Mouse (Mus musculus) intestine, embryonic 14.5 days (tissue): ENCODE results near the gene Npcd. TPM values are rescaled to one million over a fixed set of nuclear protein-coding genes. Genes with fewer than 3 reads are reported as not detected.

Experiments
- ATAC-seq: fragments of 200-750 bp; cut with Nextera tagmentation; replicated peaks from 2 replicates; pipeline ENCODE4 v1.8.0; 2017; ENCODE audit warnings: low read depth, moderate number of reproducible peaks, moderate TSS enrichment, moderate library complexity; ENCODE audit not compliant: low FRiP score, low TSS enrichment
- DNase-seq: peaks from one replicate; pipeline ENCODE4 v3.0.0-alpha.2; 2018; ENCODE audit warnings: low spot score
- H3K27ac ChIP-seq: fragments of 300-500 bp; sonication (generic); 2 replicates; pipeline ENCODE4 v1.5.1; 2014; ENCODE audit warnings: low read depth, mild to moderate bottlenecking, control low read depth
- H3K27me3 ChIP-seq: fragments of 300-500 bp; sonication (generic); replicated peaks from 2 replicates; pipeline ENCODE4 v1.6.1; 2014; ENCODE audit warnings: low read length, control low read depth; ENCODE audit not compliant: control insufficient read depth, insufficient read depth
- H3K36me3 ChIP-seq: fragments of 300-500 bp; sonication (generic); 2 replicates; pipeline ENCODE4 v1.6.1; 2014; ENCODE audit warnings: low read length, control low read depth; ENCODE audit not compliant: control insufficient read depth, insufficient read depth
- H3K4me1 ChIP-seq: fragments of 300-500 bp; sonication (generic); replicated peaks from 2 replicates; pipeline ENCODE4 v1.6.1; 2014; ENCODE audit warnings: low read length, control low read depth, mixed read lengths; ENCODE audit not compliant: control insufficient read depth, insufficient read depth
- H3K4me2 ChIP-seq: fragments of 300-500 bp; sonication (generic); 2 replicates; pipeline ENCODE4 v1.6.1; 2014; ENCODE audit warnings: low read length
- H3K4me3 ChIP-seq: fragments of 300-500 bp; sonication (generic); 2 replicates; pipeline ENCODE4 v1.5.1; 2014; ENCODE audit warnings: low read depth, low read length, control low read depth, mixed read lengths
- H3K9ac ChIP-seq: fragments of 300-500 bp; sonication (generic); 2 replicates; pipeline ENCODE4 v1.6.1; 2014; ENCODE audit warnings: mild to moderate bottlenecking, low read length
- H3K9me3 ChIP-seq: fragments of 300-500 bp; sonication (generic); 2 replicates; pipeline ENCODE4 v1.6.1; 2016; ENCODE audit warnings: low read length, control low read depth; ENCODE audit not compliant: control insufficient read depth
- WGBS: fragments of 180-500 bp; shearing (Covaris S2); extraction: QIAGEN DNeasy Blood & Tissue Kit; methylation state at CpG from one replicate; pipeline ENCODE4 v1.1.7; 2014; 5-methylcytosine and 5-hydroxymethylcytosine counted together
- polyA plus RNA-seq: library from polyadenylated mRNA; unstranded; fragments of >200 nt; fragmentation: Nextera tagmentation; extraction: Ambion mirVana; gene quantifications from 2 replicates; pipeline ENCODE4 v1.2.1, GENCODE M21; 2014

Gene Npcd
- polyA plus RNA-seq, 1 experiment from 2014 or later: not detected

DNA sequence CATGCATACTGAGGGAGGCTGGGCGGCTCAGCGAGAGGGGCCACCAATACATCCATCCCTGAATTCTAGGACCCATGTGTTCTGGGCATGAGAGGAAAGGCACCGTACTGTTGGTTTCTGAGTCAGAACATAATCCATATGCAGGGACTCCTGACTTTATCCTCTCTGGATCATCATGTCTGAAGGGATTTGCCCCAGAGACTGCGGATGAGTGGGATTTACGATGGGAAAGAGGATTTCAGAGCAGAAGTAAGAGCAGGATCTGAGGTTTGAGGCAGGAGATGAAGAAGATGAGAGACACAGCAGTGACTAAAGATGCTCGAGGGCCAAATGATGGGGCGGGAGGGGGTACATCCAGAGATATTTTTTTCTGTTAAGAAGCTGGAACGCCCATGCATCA, 39.5 kb upstream of the Npcd start:
- Histone ChIP-seq H3K4me2 (no peak overlapping the region), H3K9me3 (0 out of 2 replicates have a peak, but pooled peaks cover 5% of the 10 kb centered on the region), H3K36me3 (no peaks in the 10 kb centered on the region), H3K4me3 (no peak overlapping the region), H3K9ac (no peak overlapping the region), H3K27ac (no peak overlapping the region), H3K4me1 (peaks cover 2% of the 10 kb centered on the region; the same call in 1 of the 2 replicates), H3K27me3 (no peaks in the 10 kb centered on the region)
- no peak for DNase-seq
- WGBS: 88% methylated on average over 8 of the region's 8 CpGs
- no peak for ATAC-seq

DNA sequence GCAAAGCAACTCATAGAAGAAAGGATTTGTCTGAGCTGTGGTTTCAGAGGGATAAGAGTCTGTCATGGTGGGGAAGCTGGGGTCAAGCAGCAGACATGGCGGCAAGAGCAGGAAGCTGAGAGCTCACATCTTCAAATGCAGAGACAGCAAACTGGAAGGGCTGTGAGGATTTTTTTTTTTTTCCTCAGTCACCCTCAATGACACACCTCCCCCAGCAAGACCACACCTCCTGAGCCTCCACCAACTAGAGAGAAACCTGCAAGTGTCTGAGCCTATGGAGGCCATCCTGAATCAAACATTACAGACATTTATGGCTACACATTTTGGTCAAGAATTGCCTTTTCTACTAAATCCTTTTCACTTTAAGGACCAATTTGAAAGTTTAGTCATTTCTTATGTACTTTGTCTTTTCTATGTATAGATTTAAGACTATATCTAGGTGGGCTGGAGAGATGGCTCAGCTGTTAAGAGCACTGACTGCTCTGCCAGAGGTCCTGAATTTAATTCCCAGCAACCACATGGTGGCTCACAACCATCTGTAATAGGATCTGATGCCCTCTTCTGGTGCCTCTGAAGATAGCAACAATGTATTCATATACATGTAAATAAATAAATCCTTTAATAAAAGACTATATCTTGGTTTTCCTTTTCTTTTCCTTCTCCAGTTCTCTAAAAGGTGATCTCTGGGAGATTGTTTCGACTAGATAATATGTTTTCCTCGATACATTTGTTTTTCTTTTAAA, 33.4 kb upstream of the Npcd start:
- H3K4me1 ChIP-seq: no peaks in the 10 kb centered on the region
- no peaks in the 10 kb centered on the region for H3K36me3 ChIP-seq
- ATAC-seq (no peak), DNase-seq (no peak)
- 88% methylated on average over 3 of the region's 3 CpGs for WGBS
- no peak overlapping the region for H3K4me2 ChIP-seq
- H3K4me3 ChIP-seq: no peak overlapping the region
- H3K27me3 ChIP-seq: no peaks in the 10 kb centered on the region
- H3K9me3 ChIP-seq: 0 out of 2 replicates have a peak, but pooled peaks cover 5% of the 10 kb centered on the region
- no peak overlapping the region for H3K9ac ChIP-seq
- H3K27ac ChIP-seq: no peak overlapping the region

DNA sequence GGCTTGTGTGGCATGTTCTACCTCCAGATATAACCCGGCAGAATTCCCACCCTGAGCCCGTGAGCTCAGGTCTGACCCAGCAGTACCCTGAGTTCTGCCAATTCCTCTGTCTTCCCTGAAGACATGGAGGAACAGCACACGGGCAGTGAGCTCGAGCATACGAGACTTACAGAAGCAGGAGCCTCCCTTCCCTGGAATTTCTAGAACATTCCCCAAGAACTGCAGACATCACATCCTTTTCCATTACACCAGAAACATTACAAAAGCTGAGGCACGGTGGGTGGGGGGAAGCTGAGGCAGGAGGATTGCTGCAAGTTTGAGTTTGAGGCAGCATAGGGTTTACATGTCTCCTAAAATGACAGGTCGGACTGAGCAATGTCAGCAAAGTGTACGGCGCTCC, 25.8 kb upstream of the Npcd start:
- Histone ChIP-seq H3K4me3 (no peak overlapping the region), H3K9me3 (no peaks in the 10 kb centered on the region), H3K4me1 (no peaks in the 10 kb centered on the region), H3K27ac (no peak overlapping the region), H3K4me2 (no peak overlapping the region), H3K27me3 (no peaks in the 10 kb centered on the region), H3K9ac (no peak overlapping the region), H3K36me3 (no peaks in the 10 kb centered on the region)
- ATAC-seq: no peak
- DNase-seq: no peak
- WGBS: 87% methylated on average over 9 of the region's 9 CpGs

DNA sequence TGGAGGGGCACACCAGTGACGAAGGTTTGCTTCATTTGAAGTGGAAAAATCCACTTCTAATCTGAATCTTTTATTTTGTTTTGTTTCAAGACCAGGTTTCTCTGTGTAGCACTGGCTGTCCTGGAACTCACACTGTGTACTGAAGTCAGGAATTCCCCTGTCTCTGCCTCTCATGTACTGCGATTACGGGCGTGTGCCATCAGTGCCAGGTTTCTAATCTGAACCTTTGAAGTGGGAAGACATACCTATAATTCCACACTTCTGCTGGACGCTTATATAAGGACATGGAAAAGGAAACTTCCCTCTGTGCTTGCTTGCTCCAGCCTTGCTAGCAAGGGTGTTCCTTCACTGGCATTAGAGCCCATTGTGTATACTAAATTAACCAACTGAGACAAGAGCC, 24.9 kb upstream of the Npcd start:
- DNase-seq: no peak
- H3K4me3 ChIP-seq: no peak overlapping the region
- no peaks in the 10 kb centered on the region for H3K4me1 ChIP-seq
- no peak for ATAC-seq
- H3K9me3 ChIP-seq: no peaks in the 10 kb centered on the region
- H3K27me3 ChIP-seq: no peaks in the 10 kb centered on the region
- no peaks in the 10 kb centered on the region for H3K36me3 ChIP-seq
- no peak overlapping the region for H3K9ac ChIP-seq
- 86% methylated on average over 5 of the region's 5 CpGs for WGBS
- H3K4me2 ChIP-seq: no peak overlapping the region
- no peak overlapping the region for H3K27ac ChIP-seq

DNA sequence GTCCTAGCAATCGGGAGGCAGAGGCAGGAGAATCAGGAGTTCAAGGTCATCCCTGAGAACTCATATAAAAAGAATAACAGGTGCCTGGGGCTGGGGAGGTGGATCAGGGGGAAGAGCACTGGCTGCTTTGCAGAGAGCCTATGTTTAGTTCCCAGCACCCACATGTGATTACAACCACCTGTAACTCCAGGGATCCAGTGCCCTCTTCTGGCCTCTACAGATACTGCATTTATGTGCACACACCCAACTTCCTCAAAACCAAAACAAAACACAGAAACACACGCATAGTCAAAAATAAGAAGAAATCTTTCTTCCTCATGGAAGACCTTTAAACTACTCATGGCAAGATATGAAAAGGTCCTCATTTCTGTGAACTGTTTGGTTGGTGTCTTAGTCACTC, 16.1 kb upstream of the Npcd start:
- H3K9me3 ChIP-seq: no peaks in the 10 kb centered on the region
- no peaks in the 10 kb centered on the region for H3K36me3 ChIP-seq
- H3K27me3 ChIP-seq: no peaks in the 10 kb centered on the region
- DNase-seq (no peak), ATAC-seq (no peak)
- 92% methylated on average over 2 of the region's 2 CpGs for WGBS
- peaks cover 7% of the 10 kb centered on the region; the same call in 1 of the 2 replicates for H3K4me1 ChIP-seq
- no peak overlapping the region for H3K4me3 ChIP-seq
- H3K4me2 ChIP-seq: no peak overlapping the region
- no peak overlapping the region for H3K27ac ChIP-seq
- no peak overlapping the region for H3K9ac ChIP-seq

DNA sequence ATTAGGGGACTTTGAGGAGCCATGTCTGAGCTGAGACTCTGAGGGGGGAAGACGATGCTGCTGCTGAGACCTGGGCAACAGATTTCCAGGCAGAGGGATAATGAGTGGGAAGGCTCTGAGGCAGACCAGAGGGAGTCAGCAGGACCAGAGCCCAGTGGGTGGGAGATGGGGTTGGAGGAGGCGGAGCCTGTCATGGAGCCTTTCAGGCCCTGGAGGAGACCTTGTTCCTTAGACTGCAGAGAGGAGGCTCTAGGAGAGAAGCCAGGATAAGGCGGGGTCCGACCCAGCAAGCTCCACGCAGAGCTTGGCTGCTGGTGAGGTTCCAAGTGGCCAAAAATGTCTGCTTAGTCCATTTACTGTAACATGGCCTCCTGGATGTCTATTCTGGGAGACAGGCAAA, 13.1 kb upstream of the Npcd start:
- H3K4me1 ChIP-seq: peaks cover 7% of the 10 kb centered on the region; the same call in 1 of the 2 replicates
- H3K27ac ChIP-seq: no peak overlapping the region; the same call in 1 of the 2 replicates
- no peak overlapping the region for H3K4me2 ChIP-seq
- ATAC-seq: no peak
- DNase-seq: no peak
- H3K9ac ChIP-seq: no peak overlapping the region
- WGBS: 23% methylated on average over 5 of the region's 5 CpGs
- no peaks in the 10 kb centered on the region for H3K36me3 ChIP-seq
- H3K9me3 ChIP-seq: no peaks in the 10 kb centered on the region
- no peak overlapping the region for H3K4me3 ChIP-seq
- no peaks in the 10 kb centered on the region for H3K27me3 ChIP-seq

DNA sequence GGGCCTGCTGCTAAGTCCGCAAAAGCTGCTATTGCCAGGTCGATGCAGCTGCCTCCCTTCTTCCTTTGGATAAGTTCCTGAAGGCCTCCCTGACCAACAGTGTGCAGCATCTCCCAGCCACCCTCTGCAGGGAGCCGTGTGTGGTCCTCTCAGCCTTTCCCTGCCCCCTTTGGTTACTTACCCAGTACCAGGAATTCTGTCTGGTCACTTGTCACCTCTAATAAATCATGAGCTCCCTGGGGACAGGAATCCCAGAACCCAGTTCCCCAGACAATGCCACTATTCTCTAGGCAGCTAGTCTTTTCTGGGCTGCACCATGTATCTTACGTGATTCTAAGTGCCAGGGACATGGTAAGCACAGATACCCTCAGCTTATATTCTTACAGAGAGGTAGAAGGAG, 11.9 kb upstream of the Npcd start:
- ATAC-seq: no peak

DNA sequence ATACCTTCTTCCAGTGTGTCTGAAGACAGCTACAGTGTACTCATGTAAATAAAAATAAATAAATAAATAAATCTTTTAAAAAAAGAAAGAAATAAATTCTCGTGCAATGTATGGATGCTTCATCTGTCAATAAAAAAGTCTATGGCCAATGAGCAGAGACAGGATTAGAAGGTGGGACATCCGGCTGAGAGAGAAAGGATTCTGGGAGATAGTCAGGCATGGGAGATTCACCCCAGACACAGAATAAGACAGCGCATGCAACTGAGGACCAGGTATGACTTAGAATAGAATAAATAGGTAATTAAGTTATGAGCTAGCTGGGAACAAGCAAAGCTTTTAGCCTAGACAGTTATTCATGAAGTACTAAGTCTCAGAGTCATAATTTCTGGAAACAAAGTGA, 8.9 kb upstream of the Npcd start:
- peaks cover 7% of the 10 kb centered on the region; the same call in 1 of the 2 replicates for H3K4me1 ChIP-seq
- H3K27me3 ChIP-seq: no peaks in the 10 kb centered on the region
- DNase-seq: no peak
- no peak overlapping the region for H3K9ac ChIP-seq
- H3K4me3 ChIP-seq: no peak overlapping the region
- no peak overlapping the region for H3K4me2 ChIP-seq
- no peaks in the 10 kb centered on the region for H3K36me3 ChIP-seq
- 82% methylated on average over 3 of the region's 3 CpGs for WGBS
- no peak overlapping the region for H3K27ac ChIP-seq
- no peak for ATAC-seq
- H3K9me3 ChIP-seq: no peaks in the 10 kb centered on the region

More for the DNA sequence above, 11.9 kb upstream of the Npcd start:
- WGBS: 51% methylated on average over 4 of the region's 4 CpGs
- no peak overlapping the region for H3K4me2 ChIP-seq
- no peak for DNase-seq
- H3K9ac ChIP-seq: no peak overlapping the region
- H3K27ac ChIP-seq: no peak overlapping the region
- peaks cover 7% of the 10 kb centered on the region; the same call in 1 of the 2 replicates for H3K4me1 ChIP-seq
- H3K27me3 ChIP-seq: no peaks in the 10 kb centered on the region
- H3K36me3 ChIP-seq: no peaks in the 10 kb centered on the region
- H3K9me3 ChIP-seq: no peaks in the 10 kb centered on the region
- no peak overlapping the region for H3K4me3 ChIP-seq

DNA sequence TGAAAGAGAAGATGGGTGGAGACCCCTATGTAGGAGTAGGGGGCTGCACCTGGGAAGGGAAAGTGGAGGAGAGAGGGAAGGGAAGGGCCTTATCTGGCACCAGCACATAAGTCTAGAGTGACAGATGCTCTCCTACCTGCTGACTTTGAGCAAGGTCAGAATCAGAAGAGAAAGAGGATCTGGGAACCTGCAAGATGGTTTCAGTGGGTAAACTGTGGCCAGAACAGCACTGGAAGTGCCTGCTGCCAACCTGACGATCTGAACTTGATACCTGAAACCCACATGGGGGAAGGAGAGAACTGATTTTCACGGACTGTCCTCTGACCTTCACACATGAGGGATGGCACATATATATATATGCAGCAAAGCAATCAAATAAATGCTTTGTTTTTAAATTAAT, 6.2 kb upstream of the Npcd start:
- H3K4me1 ChIP-seq: no peaks in the 10 kb centered on the region
- H3K9ac ChIP-seq: no peak overlapping the region
- H3K27ac ChIP-seq: no peak overlapping the region
- no peak overlapping the region for H3K4me2 ChIP-seq
- no peak for DNase-seq
- WGBS: 63% methylated on average over 2 of the region's 2 CpGs
- no peaks in the 10 kb centered on the region for H3K36me3 ChIP-seq
- no peak for ATAC-seq
- no peak overlapping the region for H3K4me3 ChIP-seq
- H3K27me3 ChIP-seq: no peaks in the 10 kb centered on the region
- H3K9me3 ChIP-seq: no peaks in the 10 kb centered on the region
